19 mouse cellular contexts compared by ENCODE assay signal in genomic region chr1:56183503-56184198, GRCm38 (mm10).
DNase-seq lines count a peak whose midpoint lies in the region; ATAC-seq lines count a peak whose summit lies in the region.
"Had no signal": no experiment of that assay in that cellular context is flagged by ENCODE, and none has a peak within 500 bp of the region (broad histone marks: within the 10 kb centered on the region; RNA-seq: fewer than 3 reads in every experiment).

No protein-coding gene starts in this region.

- H3K36me3 ChIP-seq in heart, embryonic 13.5 days: no peaks in the 10 kb centered on the region
- H3K36me3 ChIP-seq: embryonic facial prominence, embryonic 15.5 days; limb, embryonic 12.5 days had no signal

- H3K4me2 ChIP-seq in heart, embryonic 13.5 days: peak overlapping the region; percentile 31; the same call in 1 of the 2 replicates
- H3K4me2 ChIP-seq: embryonic facial prominence, embryonic 15.5 days; hindbrain, embryonic 14.5 days; limb, embryonic 12.5 days; midbrain, embryonic 11.5 days had no signal

- no peak for ATAC-seq in heart, embryonic 13.5 days (ENCODE audit: extremely low read depth, insufficient number of reproducible peaks, low FRiP score, low TSS enrichment)

- no peak for DNase-seq in heart, postnatal 36 days
- peak; percentile 1 for DNase-seq in left cerebral cortex, adult 11 months (ENCODE audit: low spot score)
- no peak for DNase-seq in left cerebral cortex, postnatal 10 days (ENCODE audit: extremely low spot score in 1 of 2, low spot score in 2 of 2)
- peak; percentile 29 to 30 for DNase-seq in right cerebral cortex, postnatal 10 days (ENCODE audit: low spot score in 2 of 2)
- DNase-seq in right cerebral cortex, postnatal 25 days: no peak
- no peak for DNase-seq in ovary, postnatal 14 days (ENCODE audit: low spot score)
- DNase-seq: adrenal gland, postnatal 25 days; B cell, adult 2 months; cerebellum, adult 2 months; cerebellum, postnatal 36 days; gastrocnemius, postnatal 14 days; kidney, adult 11 months; thymus, adult 2 months had no signal

- no peak overlapping the region for H3K27ac ChIP-seq in heart, embryonic 13.5 days (replicated peaks)
- H3K27ac ChIP-seq: embryonic facial prominence, embryonic 15.5 days; hindbrain, embryonic 14.5 days; limb, embryonic 12.5 days; liver, embryonic 14.5 days had no signal

- H3K4me1 ChIP-seq in heart, embryonic 13.5 days: 0 out of 2 replicates have a peak, but pooled peaks cover 7% of the 10 kb centered on the region
- H3K4me1 ChIP-seq: embryonic facial prominence, embryonic 15.5 days had no signal

- intact Hi-C loops in heart, postnatal 36 days (cut with DNase I): no loop called here
- intact Hi-C loops in left cerebral cortex, postnatal 10 days (cut with DNase I): no loop called here

- H3K27me3 ChIP-seq in heart, embryonic 13.5 days (replicated peaks): no peaks in the 10 kb centered on the region
- H3K27me3 ChIP-seq: embryonic facial prominence, embryonic 15.5 days; limb, embryonic 12.5 days had no signal

- H3K4me3 ChIP-seq in heart, embryonic 13.5 days: no peak overlapping the region
- H3K4me3 ChIP-seq: embryonic facial prominence, embryonic 15.5 days; limb, embryonic 12.5 days had no signal

- H3K9me3 ChIP-seq in heart, embryonic 13.5 days: no peaks in the 10 kb centered on the region
- H3K9me3 ChIP-seq: embryonic facial prominence, embryonic 15.5 days; limb, embryonic 12.5 days had no signal

- no peak overlapping the region for H3K9ac ChIP-seq in heart, embryonic 13.5 days
- H3K9ac ChIP-seq: embryonic facial prominence, embryonic 15.5 days; hindbrain, embryonic 14.5 days; limb, embryonic 12.5 days; liver, embryonic 14.5 days had no signal

- 50% methylated on average over 8 of the region's 8 CpGs for WGBS in heart, embryonic 13.5 days

Comparison
In these comparisons a context has a peak if more than half of its experiments do, and no peak if none do; other contexts are left out.
1. DNase-seq: peak in left cerebral cortex, adult 11 months (single experiment) and right cerebral cortex, postnatal 10 days (2 of 2); none in heart, postnatal 36 days (0 of 2), left cerebral cortex, postnatal 10 days (0 of 2), right cerebral cortex, postnatal 25 days (single experiment) and ovary, postnatal 14 days (single experiment).